Mouse (Mus musculus) stomach, embryonic 14.5 days (tissue): ENCODE measurements at regions not wholly inside any gene's neighbourhood (a gene's known extent, or its start where the extent isn't known, plus 50 kb on each side); places are given as distances from the start of the nearest gene placed in this dataset.

ENCODE experiments used
- ATAC-seq: fragments of 200-750 bp; cut with Nextera tagmentation; 2 replicates; pipeline ENCODE4 v1.8.0; 2017; ENCODE audit warnings: low read depth, moderate TSS enrichment; ENCODE audit not compliant: insufficient number of reproducible peaks, insufficient read depth, low FRiP score
- H3K27ac ChIP-seq: fragments of 300-500 bp; sonication (generic); 2 replicates; pipeline ENCODE4 v1.5.1; 2014; ENCODE audit warnings: mild to moderate bottlenecking, low read length, moderate library complexity, mixed read lengths
- H3K27me3 ChIP-seq: fragments of 300-500 bp; sonication (generic); 2 replicates; pipeline ENCODE4 v1.6.1; 2014; ENCODE audit warnings: low read length, control low read depth, mixed read lengths; ENCODE audit not compliant: control insufficient read depth, insufficient read depth
- H3K36me3 ChIP-seq: fragments of 300-500 bp; sonication (generic); 2 replicates; pipeline ENCODE4 v1.6.1; 2014; ENCODE audit warnings: mild to moderate bottlenecking, control low read depth, low read length, moderate library complexity, mixed read lengths; ENCODE audit not compliant: control insufficient read depth, insufficient read depth
- H3K4me1 ChIP-seq: fragments of 300-500 bp; sonication (generic); 2 replicates; pipeline ENCODE4 v1.6.1; 2014; ENCODE audit warnings: low read length, control low read depth, mixed read lengths; ENCODE audit not compliant: control insufficient read depth, insufficient read depth
- H3K4me2 ChIP-seq: fragments of 300-500 bp; sonication (generic); replicated peaks from 2 replicates; pipeline ENCODE4 v1.6.1; 2014; ENCODE audit warnings: low read depth, low read length, control low read depth
- H3K4me3 ChIP-seq: fragments of 300-500 bp; sonication (generic); 2 replicates; pipeline ENCODE4 v1.5.1; 2014; ENCODE audit warnings: low read depth, low read length, control low read depth
- H3K9ac ChIP-seq: fragments of 300-500 bp; sonication (generic); replicated peaks from 2 replicates; pipeline ENCODE4 v1.6.1; 2014; ENCODE audit warnings: low read depth, mild to moderate bottlenecking, control low read depth, low read length, moderate library complexity, mixed read lengths
- H3K9me3 ChIP-seq: fragments of 300-500 bp; sonication (generic); 2 replicates; pipeline ENCODE4 v1.6.1; 2016; ENCODE audit warnings: low read depth, low read length, control low read depth; ENCODE audit not compliant: control insufficient read depth
- WGBS: fragments of 180-500 bp; shearing (Covaris S2); extraction: QIAGEN DNeasy Blood & Tissue Kit; methylation state at CpG from one replicate; pipeline ENCODE4 v1.1.7; 2014; 5-methylcytosine and 5-hydroxymethylcytosine counted together

DNA sequence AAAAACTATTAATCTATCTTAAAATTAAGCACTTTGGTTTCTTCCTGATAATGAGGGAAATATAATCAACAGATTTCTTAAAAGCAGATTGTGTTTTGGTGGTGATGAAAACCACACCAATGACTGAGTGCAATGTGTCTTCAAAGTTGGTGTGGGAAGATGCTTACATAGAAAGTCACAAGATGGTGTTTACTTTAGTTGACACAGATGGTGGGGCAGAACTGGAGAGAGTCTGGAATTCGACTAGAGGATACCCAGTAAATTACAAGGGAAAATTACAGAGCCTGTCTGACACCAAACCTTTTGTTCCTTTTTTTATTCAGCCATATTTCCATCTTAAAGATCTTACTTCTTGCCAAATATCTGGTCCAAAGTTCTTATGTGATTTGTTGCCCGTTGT, 1766.0 kb upstream of the Zeb2 start:
- no peak overlapping the region for H3K4me3 ChIP-seq
- H3K4me2 ChIP-seq = no peak overlapping the region
- no peak overlapping the region for H3K27ac ChIP-seq
- no peaks in the 10 kb centered on the region for H3K27me3 ChIP-seq
- ATAC-seq = no peak
- no peak overlapping the region for H3K9ac ChIP-seq
- WGBS = 69% methylated on average over 2 of the region's 2 CpGs
- H3K36me3 ChIP-seq = no peaks in the 10 kb centered on the region
- no peaks in the 10 kb centered on the region for H3K4me1 ChIP-seq
- H3K9me3 ChIP-seq = no peaks in the 10 kb centered on the region

- Histone ChIP-seq H3K4me1 (no peaks in the 10 kb centered on the region), H3K9me3 (no peaks in the 10 kb centered on the region), H3K4me3 (no peak overlapping the region), H3K27ac (peak overlapping the region; percentile 68; the same call in 1 of the 2 replicates), H3K36me3 (no peaks in the 10 kb centered on the region), H3K9ac (no peak overlapping the region), H3K4me2 (no peak overlapping the region), H3K27me3 (no peaks in the 10 kb centered on the region)
- 64% methylated on average over 4 of the region's 4 CpGs for WGBS
- no peak for ATAC-seq
Observed at GRCm38 (mm10) chr2:46870772-46871171, 1753.6 kb upstream of the Zeb2 start.
